Comparison of ENCODE assay signal across 8 mouse cellular contexts in genomic region chr10:39645789-39646628, GRCm38 (mm10). TPM values are rescaled to one million over a fixed set of nuclear protein-coding genes. Genes with fewer than 3 reads are reported as not detected.
DNase-seq lines count a peak whose midpoint lies in the region; ATAC-seq and TF ChIP-seq lines count a peak whose summit lies in the region.

No protein-coding gene starts in this region.

- WGBS in heart, embryonic 14.5 days, result 37% methylated on average over 6 of the region's 6 CpGs
- 32% methylated on average over 6 of the region's 6 CpGs for WGBS in heart, adult 2 months
- WGBS in forebrain, embryonic 13.5 days, result 63% methylated on average over 6 of the region's 6 CpGs
- WGBS in limb, embryonic 14.5 days, result 36% methylated on average over 6 of the region's 6 CpGs

- H3K4me2 ChIP-seq in heart, embryonic 14.5 days (ENCODE audit: low read length), result peak overlapping the region; percentile 16
- no peak overlapping the region for H3K4me2 ChIP-seq in forebrain, embryonic 13.5 days
- H3K4me2 ChIP-seq in limb, embryonic 14.5 days (replicated peaks; ENCODE audit: low read depth, low read length, severe bottlenecking), result no peak overlapping the region

- no peak overlapping the region for H3K4me3 ChIP-seq in heart, embryonic 14.5 days (ENCODE audit: control insufficient read depth in 1 of 2, insufficient read depth in 1 of 2, low read depth in 1 of 2, low read length in 2 of 2)
- H3K4me3 ChIP-seq in heart, adult 2 months, result no peak overlapping the region
- H3K4me3 ChIP-seq in G1E (ENCODE audit: low read depth, low read length), result no peak overlapping the region
- H3K4me3 ChIP-seq in forebrain, embryonic 13.5 days, result no peak overlapping the region
- no peak overlapping the region for H3K4me3 ChIP-seq in limb, embryonic 14.5 days (replicated peaks; ENCODE audit: low read length)

- no peaks in the 10 kb centered on the region for H3K9me3 ChIP-seq in heart, embryonic 14.5 days (ENCODE audit: control insufficient read depth, low read length)
- H3K9me3 ChIP-seq in G1E (replicated peaks), result no peaks in the 10 kb centered on the region
- H3K9me3 ChIP-seq in forebrain, embryonic 13.5 days (replicated peaks), result no peaks in the 10 kb centered on the region
- no peaks in the 10 kb centered on the region for H3K9me3 ChIP-seq in limb, embryonic 14.5 days (ENCODE audit: control insufficient read depth, low read length)

- no peaks in the 10 kb centered on the region for H3K27me3 ChIP-seq in heart, embryonic 14.5 days (ENCODE audit: control insufficient read depth, insufficient read depth, low read length)
- no peaks in the 10 kb centered on the region for H3K27me3 ChIP-seq in heart, adult 2 months (ENCODE audit: control insufficient read depth, insufficient read depth, low read length)
- peaks cover 2% of the 10 kb centered on the region; the same call in 1 of the 2 replicates for H3K27me3 ChIP-seq in G1E (ENCODE audit: insufficient read depth, low read length)
- no peaks in the 10 kb centered on the region for H3K27me3 ChIP-seq in forebrain, embryonic 13.5 days
- no peaks in the 10 kb centered on the region for H3K27me3 ChIP-seq in limb, embryonic 14.5 days (ENCODE audit: control insufficient read depth, insufficient read depth, low read length)

- H3K79me2 ChIP-seq in heart, adult 2 months (replicated peaks; ENCODE audit: control insufficient read depth, insufficient read depth, low read length), result no peaks in the 10 kb centered on the region

- peaks cover 54% of the 10 kb centered on the region for H3K36me3 ChIP-seq in heart, embryonic 14.5 days (ENCODE audit: control insufficient read depth, insufficient read depth, low read length)
- H3K36me3 ChIP-seq in heart, adult 2 months (ENCODE audit: control insufficient read depth, insufficient read depth, low read length), result peaks cover 11% of the 10 kb centered on the region
- H3K36me3 ChIP-seq in G1E (replicated peaks), result no peaks in the 10 kb centered on the region
- peaks cover 13% of the 10 kb centered on the region for H3K36me3 ChIP-seq in forebrain, embryonic 13.5 days (ENCODE audit: poor library complexity, severe bottlenecking)
- 0 out of 2 replicates have a peak, but pooled peaks cover 6% of the 10 kb centered on the region for H3K36me3 ChIP-seq in limb, embryonic 14.5 days (ENCODE audit: control insufficient read depth, insufficient read depth, low read length)

- no peak for TF ChIP-seq CTCF in heart, adult 2 months (IDR thresholded peaks at IDR 0.05)
- no peak for TF ChIP-seq CTCF in G1E (IDR thresholded peaks at IDR 0.05; ENCODE audit: low read depth, low read length)

- peak overlapping the region; percentile 2 to 44; a peak in 2 of 4 replicates for H3K27ac ChIP-seq in heart, embryonic 14.5 days (replicated peaks in 1 of 2; ENCODE audit: control insufficient read depth in 1 of 2, insufficient read depth in 1 of 2, low read depth in 2 of 2, low read length in 2 of 2)
- no peak overlapping the region; the same call in 1 of the 2 replicates for H3K27ac ChIP-seq in heart, adult 2 months
- peak overlapping the region; percentile 69 for H3K27ac ChIP-seq in forebrain, embryonic 13.5 days
- H3K27ac ChIP-seq in limb, embryonic 14.5 days (replicated peaks; ENCODE audit: low read depth, low read length), result no peak overlapping the region

- no peak for TF ChIP-seq EP300 in heart, adult 2 months (IDR thresholded peaks at IDR 0.05; ENCODE audit: insufficient read depth, low read depth, low read length)

- intact Hi-C loops in heart, adult 2 months (cut with DNase I), result no loop called here

- peaks cover 10 to 15% of the 10 kb centered on the region in 2 experiments for H3K4me1 ChIP-seq in heart, embryonic 14.5 days (ENCODE audit: control insufficient read depth in 2 of 2, insufficient read depth in 2 of 2, low read length in 2 of 2)
- peaks cover 9% of the 10 kb centered on the region for H3K4me1 ChIP-seq in heart, adult 2 months (ENCODE audit: control insufficient read depth, insufficient read depth, low read length)
- H3K4me1 ChIP-seq in G1E (ENCODE audit: insufficient read depth, low read depth, low read length), result 0 out of 2 replicates have a peak, but pooled peaks cover 2% of the 10 kb centered on the region
- H3K4me1 ChIP-seq in forebrain, embryonic 13.5 days, result peaks cover 21% of the 10 kb centered on the region
- peaks cover 12% of the 10 kb centered on the region for H3K4me1 ChIP-seq in limb, embryonic 14.5 days (ENCODE audit: control insufficient read depth, insufficient read depth, low read length)

- ATAC-seq in heart, embryonic 14.5 days (ENCODE audit: insufficient number of reproducible peaks, insufficient read depth, low FRiP score, low read depth), result no peak; the same call in 1 of the 2 replicates
- peak; percentile 15; the same call in 1 of the 2 replicates for ATAC-seq in G1E (ENCODE audit: extremely low read depth, insufficient number of reproducible peaks, low FRiP score, poor library complexity, severe bottlenecking)
- peak; percentile 31 for ATAC-seq in forebrain, embryonic 13.5 days
- no peak for ATAC-seq in limb, embryonic 14.5 days (ENCODE audit: low FRiP score, low read depth)
- no peak for ATAC-seq in CD4-positive, CD25-positive, alpha-beta regulatory T cell, adult 4 months
- ATAC-seq in erythroblast, adult 5-6 weeks (replicated peaks; ENCODE audit: low FRiP score, poor library complexity, severe bottlenecking), result no peak

- H3K9ac ChIP-seq in heart, embryonic 14.5 days (ENCODE audit: low read length), result no peak overlapping the region
- no peak overlapping the region for H3K9ac ChIP-seq in heart, adult 2 months (ENCODE audit: low read depth, low read length)
- H3K9ac ChIP-seq in forebrain, embryonic 13.5 days, result no peak overlapping the region
- 0 out of 2 replicates have a peak overlapping the region, but pooled peaks have one; percentile 12 for H3K9ac ChIP-seq in limb, embryonic 14.5 days (ENCODE audit: low read depth, low read length, severe bottlenecking)

- DNase-seq in heart, adult 2 months, result no peak
- no peak for DNase-seq in G1E (ENCODE audit: low spot score)
- no peak for DNase-seq in limb, embryonic 14.5 days (ENCODE audit: low spot score)
- no peak for DNase-seq in spleen, postnatal 4 days (ENCODE audit: low spot score in 2 of 2)

- TF ChIP-seq POLR2A in heart, adult 2 months (IDR thresholded peaks at IDR 0.05; ENCODE audit: insufficient read depth, low read depth, low read length), result no peak
- no peak for TF ChIP-seq POLR2A in limb, embryonic 14.5 days (IDR thresholded peaks at IDR 0.05; ENCODE audit: borderline replicate concordance, extremely low read depth, insufficient read depth, insufficient read length)

RNA-seq across cellular contexts. Expression of gene Traf3ip2, which starts 33.3 kb away (rescaled TPM):
- polyA plus RNA-seq in heart, embryonic 14.5 days (2014; fragmentation: Nextera tagmentation; extraction: Ambion mirVana), result 10.2 and 10.8 TPM in 2 replicates
- 1 to 10 TPM; 5.0 to 6.5 TPM for total RNA-seq in heart, adult 2 months (2021)
- 7.1 and 7.8 TPM in 2 replicates for polyA plus RNA-seq in heart, adult 2 months (2012; rRNA removed)
- total RNA-seq in G1E (2014; fragmentation: Nextera tagmentation) (0.24 and 0.75 TPM in 2 replicates), G1E (2017) (1.9 and 2.3 TPM in 2 replicates)
- polyA plus RNA-seq in G1E (2012), result 1.8 and 2.2 TPM in 2 replicates
- polyA plus RNA-seq in forebrain, embryonic 13.5 days (2015; fragmentation: Nextera tagmentation; extraction: Ambion mirVana), result 3.6 and 4.6 TPM in 2 replicates
- polyA plus RNA-seq in limb, embryonic 14.5 days (2012; rRNA removed), result 7.5 and 9.0 TPM in 2 replicates
- 13.3 and 13.7 TPM in 2 replicates for polyA plus RNA-seq in limb, embryonic 14.5 days (2014; fragmentation: Nextera tagmentation; extraction: Ambion mirVana)
- polyA plus RNA-seq in CD4-positive, CD25-positive, alpha-beta regulatory T cell, adult 4 months (2017; shearing (Covaris generic)), result 10 to 100 TPM; 35.5 to 37.9 TPM
- not detected in 2 replicates for total RNA-seq in erythroblast, adult 5-6 weeks (2015; ENCODE audit: low replicate concordance)
- total RNA-seq in erythroblast, adult 5-6 weeks (2017; ENCODE audit: low replicate concordance), result 0.70 TPM in 1 of 2 replicates, not detected in the other

Comparison
In these comparisons a context has a peak if more than half of its experiments do, and no peak if none do; other contexts are left out.
1. H3K27ac ChIP-seq: peak in heart, embryonic 14.5 days (2 of 2) and forebrain, embryonic 13.5 days (single experiment); none in heart, adult 2 months (single experiment) and limb, embryonic 14.5 days (single experiment).
2. ATAC-seq: peak in G1E (single experiment) and forebrain, embryonic 13.5 days (single experiment); none in heart, embryonic 14.5 days (single experiment), limb, embryonic 14.5 days (single experiment), CD4-positive, CD25-positive, alpha-beta regulatory T cell, adult 4 months (single experiment) and erythroblast, adult 5-6 weeks (single experiment).